In the genomic region with DNA sequence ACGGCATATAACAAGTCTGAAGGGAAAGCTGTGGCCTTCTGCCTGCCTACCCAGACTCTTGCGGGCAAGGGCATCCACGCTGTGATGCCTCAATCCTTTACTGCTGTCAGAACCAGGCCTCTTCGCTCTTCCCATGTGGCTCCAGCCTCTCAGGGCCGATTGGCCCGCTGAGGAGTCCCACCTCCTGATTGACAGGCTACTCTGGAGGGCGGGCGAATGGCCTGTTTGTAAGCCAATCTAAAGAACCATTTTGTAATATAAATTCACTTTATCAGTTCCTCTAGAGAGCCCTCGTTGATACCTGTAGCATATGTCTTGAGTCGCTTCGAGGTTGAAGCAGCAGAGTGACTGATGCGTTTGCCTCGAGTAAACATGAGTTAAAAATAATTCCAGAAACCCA, we compare ENCODE assay signal across 27 mouse cellular contexts. TPM values are rescaled to one million over a fixed set of nuclear protein-coding genes. Genes with fewer than 3 reads are reported as not detected.
"Had no signal": no experiment of that assay in that cellular context is flagged by ENCODE, and none has a peak within 500 bp of the region (broad histone marks: within the 10 kb centered on the region; RNA-seq: fewer than 3 reads in every experiment).

No protein-coding gene starts in this region.

- ATAC-seq: liver, embryonic 12.5 days; liver, postnatal 0 days; lung, postnatal 0 days; midbrain, embryonic 13.5 days; midbrain, embryonic 15.5 days; midbrain, embryonic 16.5 days had no signal

- DNase-seq: left cerebral cortex, postnatal 4 days; liver; liver, embryonic 13.5 days; liver, postnatal 0 days; lung, adult 18-20 months; lung, adult 2 months; lung, embryonic 14.5 days; lung, postnatal 10 days; lung, postnatal 14 days; lung, postnatal 36 days; lung, postnatal 4 days; midbrain, embryonic 14.5 days had no signal

RNA-seq across cellular contexts. Expression of gene 4930470P17Rik, which starts 21.2 kb away (rescaled TPM):
- total RNA-seq: left cerebral cortex, postnatal 10 days; left cerebral cortex, postnatal 14 days; left cerebral cortex, postnatal 25 days; left cerebral cortex, postnatal 36 days; left cerebral cortex, postnatal 4 days; liver, adult 2 months; megakaryocyte progenitor cell, adult 5-6 weeks; megakaryocyte, adult 5-6 weeks; megakaryocyte-erythroid progenitor cell, adult 5-6 weeks; midbrain, postnatal 0 days; monocyte, adult 5-6 weeks had no signal
